Mouse (Mus musculus): ENCODE measurements around the gene Dkkl1. TPM values are rescaled to one million over a fixed set of nuclear protein-coding genes. Genes with fewer than 3 reads are reported as not detected.

Dkkl1 gene
- polyA plus RNA-seq, 1 experiment: 0.51 TPM

- TF ChIP-seq POLR2A (IDR thresholded peaks at IDR 0.05; ENCODE audit: borderline replicate concordance, insufficient read depth, low read length) (0 out of 2 replicates have a peak, but pooled peaks have one; percentile 24), CTCF (IDR thresholded peaks at IDR 0.05; ENCODE audit: borderline replicate concordance, insufficient read depth, low read depth, low read length) (no peak)
- peak overlapping the region; percentile 36 for H3K4me3 ChIP-seq (replicated peaks; ENCODE audit: insufficient read depth, low read depth, low read length)
- WGBS: 9% methylated on average over 6 of the region's 6 CpGs
- H3K27ac ChIP-seq (ENCODE audit: insufficient read depth, low read length): peak overlapping the region; percentile 65
- H3K4me1 ChIP-seq (ENCODE audit: control insufficient read depth, insufficient read depth, low read length): peaks cover 5% of the 10 kb centered on the region; the same call in 1 of the 2 replicates
- H3K27me3 ChIP-seq (ENCODE audit: control insufficient read depth, insufficient read depth, low read length): no peaks in the 10 kb centered on the region
- no peak for DNase-seq
These were observed 49.4 kb downstream of the Dkkl1 start for GRCm38 (mm10) chr7:45162551-45162950.

DNA sequence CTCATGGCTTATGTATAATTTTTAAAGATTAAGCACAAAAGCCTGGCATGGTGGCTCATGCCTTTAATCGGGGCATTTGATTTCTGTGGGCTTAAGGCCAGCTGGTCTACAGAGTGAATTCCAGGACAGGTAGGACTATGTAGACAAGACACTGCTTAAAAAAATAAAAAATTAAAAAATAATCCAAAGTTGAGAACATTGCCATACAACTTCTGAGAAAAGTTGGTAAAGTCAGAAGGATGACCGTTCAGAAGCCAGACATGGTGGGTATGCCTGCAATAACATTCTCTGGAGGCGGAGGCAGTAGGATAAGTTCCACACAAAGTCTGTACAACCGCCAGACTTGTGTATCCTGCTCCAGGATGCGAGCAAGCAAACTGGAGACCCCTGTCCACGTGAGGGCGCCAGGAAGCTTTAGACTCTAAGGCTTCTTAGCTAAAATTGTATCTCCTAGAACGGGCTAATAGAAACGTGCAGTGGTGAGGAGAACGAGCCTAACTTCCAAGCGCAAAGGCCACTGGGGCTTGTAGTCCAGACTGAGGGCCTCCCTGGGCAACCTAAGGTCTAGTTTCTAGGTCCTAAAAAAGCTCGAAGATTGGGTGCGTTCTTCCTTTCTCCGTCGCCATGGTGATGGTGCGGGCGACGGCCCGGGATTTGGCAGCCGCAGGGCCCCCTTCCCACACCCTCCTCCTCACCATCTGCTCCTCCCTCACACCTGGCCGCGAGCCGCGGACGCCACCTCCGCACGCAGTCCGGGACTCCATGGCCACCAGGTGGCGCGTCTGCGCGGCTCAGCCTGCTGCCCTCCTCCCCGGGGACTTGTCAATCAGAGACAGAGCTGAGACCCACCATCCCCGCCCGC lies 50.1 kb downstream of the Dkkl1 start:
- H3K4me3 ChIP-seq (replicated peaks; ENCODE audit: insufficient read depth, low read depth, low read length): peak overlapping the region; percentile 36
- H3K27ac ChIP-seq (ENCODE audit: insufficient read depth, low read length): peak overlapping the region; percentile 65
- 1% methylated on average over 35 of the region's 35 CpGs for WGBS
- peak; percentile 99 for DNase-seq
- TF ChIP-seq CTCF (IDR thresholded peaks at IDR 0.05; ENCODE audit: borderline replicate concordance, insufficient read depth, low read depth, low read length) (peak; percentile 95), POLR2A (IDR thresholded peaks at IDR 0.05; ENCODE audit: borderline replicate concordance, insufficient read depth, low read length) (no peak)
- H3K27me3 ChIP-seq (ENCODE audit: control insufficient read depth, insufficient read depth, low read length): no peaks in the 10 kb centered on the region
- H3K4me1 ChIP-seq (ENCODE audit: control insufficient read depth, insufficient read depth, low read length): peaks cover 5% of the 10 kb centered on the region; the same call in 1 of the 2 replicates

DNA sequence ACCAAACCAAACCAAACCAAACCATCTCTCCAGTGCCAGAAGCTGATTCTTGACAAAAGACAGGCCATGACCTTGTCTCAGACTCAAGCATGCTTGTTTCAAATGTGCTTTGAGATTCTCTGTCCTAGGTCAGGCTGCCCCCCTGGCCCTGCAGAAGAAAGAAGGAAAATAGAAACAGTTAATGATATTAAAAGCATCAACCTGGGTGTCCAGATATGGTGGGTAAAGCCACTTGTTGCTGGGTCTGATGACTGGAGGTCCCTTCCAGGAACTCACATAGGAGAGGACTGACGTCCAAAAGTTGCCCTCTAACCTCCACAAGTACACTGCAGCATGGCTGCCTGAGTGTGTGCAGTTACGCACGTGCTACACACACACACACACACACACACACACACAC lies 51.1 kb downstream of the Dkkl1 start:
- H3K4me1 ChIP-seq (ENCODE audit: control insufficient read depth, insufficient read depth, low read length): peaks cover 5% of the 10 kb centered on the region; the same call in 1 of the 2 replicates
- TF ChIP-seq POLR2A (IDR thresholded peaks at IDR 0.05; ENCODE audit: borderline replicate concordance, insufficient read depth, low read length): no peak
- no peak for TF ChIP-seq CTCF (IDR thresholded peaks at IDR 0.05; ENCODE audit: borderline replicate concordance, insufficient read depth, low read depth, low read length)
- no peak overlapping the region for H3K27ac ChIP-seq (ENCODE audit: insufficient read depth, low read length)
- H3K27me3 ChIP-seq (ENCODE audit: control insufficient read depth, insufficient read depth, low read length): no peaks in the 10 kb centered on the region
- WGBS: 79% methylated on average over 3 of the region's 3 CpGs
- H3K4me3 ChIP-seq (replicated peaks; ENCODE audit: insufficient read depth, low read depth, low read length): no peak overlapping the region
- DNase-seq: no peak

GRCm38 (mm10) chr7:45160316-45160800 lies 51.6 kb downstream of the Dkkl1 start:
- H3K27me3 ChIP-seq (ENCODE audit: control insufficient read depth, insufficient read depth, low read length): no peaks in the 10 kb centered on the region
- WGBS: 93% methylated on average over 6 of the region's 6 CpGs
- no peak overlapping the region for H3K27ac ChIP-seq (ENCODE audit: insufficient read depth, low read length)
- H3K4me3 ChIP-seq (replicated peaks; ENCODE audit: insufficient read depth, low read depth, low read length): no peak overlapping the region
- TF ChIP-seq POLR2A (IDR thresholded peaks at IDR 0.05; ENCODE audit: borderline replicate concordance, insufficient read depth, low read length) (no peak), CTCF (IDR thresholded peaks at IDR 0.05; ENCODE audit: borderline replicate concordance, insufficient read depth, low read depth, low read length) (no peak)
- H3K4me1 ChIP-seq (ENCODE audit: control insufficient read depth, insufficient read depth, low read length): peaks cover 5% of the 10 kb centered on the region; the same call in 1 of the 2 replicates
- DNase-seq: no peak

- TF ChIP-seq POLR2A (IDR thresholded peaks at IDR 0.05; ENCODE audit: borderline replicate concordance, insufficient read depth, low read length) (no peak), CTCF (IDR thresholded peaks at IDR 0.05; ENCODE audit: borderline replicate concordance, insufficient read depth, low read depth, low read length) (no peak)
- H3K4me1 ChIP-seq (ENCODE audit: control insufficient read depth, insufficient read depth, low read length): peaks cover 5% of the 10 kb centered on the region; the same call in 1 of the 2 replicates
- 92% methylated on average over 6 of the region's 6 CpGs for WGBS
- H3K4me3 ChIP-seq (replicated peaks; ENCODE audit: insufficient read depth, low read depth, low read length): no peak overlapping the region
- H3K27me3 ChIP-seq (ENCODE audit: control insufficient read depth, insufficient read depth, low read length): no peaks in the 10 kb centered on the region
- no peak for DNase-seq
- no peak overlapping the region for H3K27ac ChIP-seq (ENCODE audit: insufficient read depth, low read length)
These were observed 53.0 kb downstream of the Dkkl1 start for GRCm38 (mm10) chr7:45158991-45159390.

Other genes starting within 250 kb of the Dkkl1 start
- 129 and 137 TPM in 2 replicates for gene Cpt1c, start 237.3 kb downstream of the Dkkl1 start, polyA plus RNA-seq (2012; rRNA removed)
- 225 and 227 TPM in 2 replicates for gene Prmt1, start 225.6 kb downstream of the Dkkl1 start, polyA plus RNA-seq (2012; rRNA removed)
- 126 and 130 TPM in 2 replicates for gene Irf3, start 214.5 kb downstream of the Dkkl1 start, polyA plus RNA-seq (2012; rRNA removed)
- gene Bcl2l12, start 213.4 kb downstream of the Dkkl1 start, polyA plus RNA-seq (2012; rRNA removed): 6.0 and 6.4 TPM in 2 replicates
- 115 and 120 TPM in 2 replicates for gene Scaf1, start 195.8 kb downstream of the Dkkl1 start, polyA plus RNA-seq (2012; rRNA removed)
- 29.7 and 29.9 TPM in 2 replicates for gene Rras, start 194.2 kb downstream of the Dkkl1 start, polyA plus RNA-seq (2012; rRNA removed)
- gene Prr12, start 159.3 kb downstream of the Dkkl1 start, polyA plus RNA-seq (2012; rRNA removed): 22.6 and 23.3 TPM in 2 replicates
- 106 and 112 TPM in 2 replicates for gene Nosip, start 149.7 kb downstream of the Dkkl1 start, polyA plus RNA-seq (2012; rRNA removed)
- 23.3 and 23.7 TPM in 2 replicates for gene Prrg2, start 149.5 kb downstream of the Dkkl1 start, polyA plus RNA-seq (2012; rRNA removed)
- 7.6 and 8.6 TPM in 2 replicates for gene Rcn3, start 119.9 kb downstream of the Dkkl1 start, polyA plus RNA-seq (2012; rRNA removed)
- 32.1 and 33.7 TPM in 2 replicates for gene Fcgrt, start 108.3 kb downstream of the Dkkl1 start, polyA plus RNA-seq (2012; rRNA removed)
- 392 and 433 TPM in 2 replicates for gene Rps11, start 87.7 kb downstream of the Dkkl1 start, polyA plus RNA-seq (2012; rRNA removed)
- gene Rpl13a, start 83.4 kb downstream of the Dkkl1 start, polyA plus RNA-seq (2012; rRNA removed): 1,090 and 1,228 TPM in 2 replicates
- 0.16 TPM in 1 of 2 replicates, not detected in the other for gene Gm45713, start 75.9 kb downstream of the Dkkl1 start, polyA plus RNA-seq (2012; rRNA removed)
- gene Flt3l, start 75.7 kb downstream of the Dkkl1 start, polyA plus RNA-seq (2012; rRNA removed): 24.4 and 28.4 TPM in 2 replicates
- 52.3 and 53.1 TPM in 2 replicates for gene Pih1d1, start 57.8 kb downstream of the Dkkl1 start, polyA plus RNA-seq (2012; rRNA removed)
- 17.2 and 18.0 TPM in 2 replicates for gene Aldh16a1, start 57.6 kb downstream of the Dkkl1 start, polyA plus RNA-seq (2012; rRNA removed)
- 397 and 476 TPM in 2 replicates for gene Slc17a7, start 48.2 kb downstream of the Dkkl1 start, polyA plus RNA-seq (2012; rRNA removed)
- 0.54 and 0.57 TPM in 2 replicates for gene Gfy, start 32.6 kb downstream of the Dkkl1 start, polyA plus RNA-seq (2012; rRNA removed)
- gene Pth2, start 31.2 kb downstream of the Dkkl1 start, polyA plus RNA-seq (2012; rRNA removed): not detected in 2 replicates
- gene Ccdc155, start 7.3 kb downstream of the Dkkl1 start, polyA plus RNA-seq (2012; rRNA removed): 1.9 and 2.4 TPM in 2 replicates
- gene Tead2, start 3.6 kb upstream of the Dkkl1 start, polyA plus RNA-seq (2012; rRNA removed): 4.7 and 5.0 TPM in 2 replicates
- 3.1 and 4.3 TPM in 2 replicates for gene Cd37, start 27.0 kb upstream of the Dkkl1 start, polyA plus RNA-seq (2012; rRNA removed)
- 2.6 and 3.1 TPM in 2 replicates for gene Slc6a16, start 28.9 kb upstream of the Dkkl1 start, polyA plus RNA-seq (2012; rRNA removed)
- not detected in 2 replicates for gene Slc6a21, start 65.4 kb upstream of the Dkkl1 start, polyA plus RNA-seq (2012; rRNA removed)
- gene Trpm4, start 121.6 kb upstream of the Dkkl1 start, polyA plus RNA-seq (2012; rRNA removed): 17.5 and 18.9 TPM in 2 replicates
- 0.11 and 0.31 TPM in 2 replicates for gene Hrc, start 123.1 kb upstream of the Dkkl1 start, polyA plus RNA-seq (2012; rRNA removed)
- 84.3 and 85.9 TPM in 2 replicates for gene Ppfia3, start 154.9 kb upstream of the Dkkl1 start, polyA plus RNA-seq (2012; rRNA removed)
- 92.6 and 103 TPM in 2 replicates for gene Lin7b, start 158.4 kb upstream of the Dkkl1 start, polyA plus RNA-seq (2012; rRNA removed)
- 807 and 849 TPM in 2 replicates for gene Snrnp70, start 183.6 kb upstream of the Dkkl1 start, polyA plus RNA-seq (2012; rRNA removed)
- not detected in 2 replicates for gene Kcna7, start 193.5 kb upstream of the Dkkl1 start, polyA plus RNA-seq (2012; rRNA removed)
- gene Ntf5, start 201.5 kb upstream of the Dkkl1 start, polyA plus RNA-seq (2012; rRNA removed): 0.07 and 0.29 TPM in 2 replicates
- 0.59 and 1.1 TPM in 2 replicates for gene Lhb, start 208.7 kb upstream of the Dkkl1 start, polyA plus RNA-seq (2012; rRNA removed)
- 24.4 and 24.8 TPM in 2 replicates for gene Gys1, start 222.7 kb upstream of the Dkkl1 start, polyA plus RNA-seq (2012; rRNA removed)
- 56.8 TPM in 2 replicates for gene Ruvbl2, start 225.9 kb upstream of the Dkkl1 start, polyA plus RNA-seq (2012; rRNA removed)
- 463 and 480 TPM in 2 replicates for gene Ftl1, start 247.7 kb upstream of the Dkkl1 start, polyA plus RNA-seq (2012; rRNA removed)